Mouse (Mus musculus): Measurements from ENCODE around the gene Dip2a. TPM values are rescaled to one million over a fixed set of nuclear protein-coding genes. Genes with fewer than 3 reads are reported as not detected.

Dip2a gene
- polyA plus RNA-seq, 1 experiment: 26.0 TPM

DNA sequence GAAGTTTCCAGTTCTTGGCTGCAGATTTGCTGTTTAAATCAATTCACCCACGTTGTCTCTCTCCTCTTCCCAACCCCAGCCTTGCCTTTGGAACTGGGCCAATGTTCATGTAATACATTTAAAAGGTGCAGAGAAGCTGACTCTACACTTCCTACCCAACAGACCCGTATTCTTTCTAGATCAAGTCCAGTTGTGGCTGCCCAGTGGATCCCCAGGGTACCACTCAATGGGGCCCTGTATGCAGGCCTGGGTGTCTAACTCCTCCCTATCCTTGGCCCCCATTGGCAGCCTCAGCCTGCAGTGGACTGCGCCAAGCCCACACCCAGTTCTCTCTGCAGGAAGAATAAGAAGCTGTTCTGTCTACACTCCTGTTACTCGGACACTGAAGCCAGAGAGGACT is 91.6 kb downstream of the Dip2a start, which contains the start of gene S100b:
Gene S100b, plus strand, starts transcription at position 318 of the 400 bp plus-strand sequence.
- no peak within 1 kb of the TSS for H3K4me3 ChIP-seq (ENCODE audit: insufficient read depth, poor library complexity, severe bottlenecking)
- H3ac ChIP-seq (ENCODE audit: control insufficient read depth, insufficient read length, low read depth): no peak within 1 kb of the TSS
- TF ChIP-seq MAX (IDR thresholded peaks at IDR 0.05) (no peak), CEBPB (IDR thresholded peaks at IDR 0.05; ENCODE audit: low read depth) (no peak), MYOD1 (IDR thresholded peaks at IDR 0.05; ENCODE audit: control insufficient read depth, insufficient read length, low read depth) (no peak), FOSL1 (IDR thresholded peaks at IDR 0.05; ENCODE audit: insufficient read depth, low read length, poor library complexity, severe bottlenecking) (no peak), MYOG (IDR thresholded peaks at IDR 0.05; ENCODE audit: control insufficient read depth, extremely low read depth, insufficient read length) (no peak), USF1 (IDR thresholded peaks at IDR 0.05; ENCODE audit: low read depth) (no peak), CTCF (IDR thresholded peaks at IDR 0.05; ENCODE audit: control insufficient read depth, insufficient read depth, insufficient read length) (no peak)
- no peaks in the 10 kb centered on the region for H3K79me3 ChIP-seq (ENCODE audit: low read depth)
- no peaks in the 10 kb centered on the region for H3K27me3 ChIP-seq (ENCODE audit: control insufficient read depth, insufficient read depth, insufficient read length)
- no peaks in the 10 kb centered on the region for H3K36me3 ChIP-seq (ENCODE audit: control insufficient read depth, insufficient read depth)
- H3K79me2 ChIP-seq (ENCODE audit: control insufficient read depth, insufficient read depth): no peaks in the 10 kb centered on the region

- no peak for TF ChIP-seq MYOD1 (IDR thresholded peaks at IDR 0.05; ENCODE audit: control insufficient read depth, insufficient read length, low read depth)
- no peak for TF ChIP-seq MYOG (IDR thresholded peaks at IDR 0.05; ENCODE audit: control insufficient read depth, extremely low read depth, insufficient read length)
- no peak for TF ChIP-seq MAX (IDR thresholded peaks at IDR 0.05)
- TF ChIP-seq CEBPB (IDR thresholded peaks at IDR 0.05; ENCODE audit: low read depth): no peak
- TF ChIP-seq CTCF (IDR thresholded peaks at IDR 0.05; ENCODE audit: control insufficient read depth, insufficient read depth, insufficient read length): no peak
- TF ChIP-seq USF1 (IDR thresholded peaks at IDR 0.05; ENCODE audit: low read depth): no peak
- TF ChIP-seq FOSL1 (IDR thresholded peaks at IDR 0.05; ENCODE audit: insufficient read depth, low read length, poor library complexity, severe bottlenecking): no peak
- Histone ChIP-seq H3K79me3 (ENCODE audit: low read depth) (no peaks in the 10 kb centered on the region), H3K36me3 (ENCODE audit: control insufficient read depth, insufficient read depth) (no peaks in the 10 kb centered on the region), H3K79me2 (ENCODE audit: control insufficient read depth, insufficient read depth) (no peaks in the 10 kb centered on the region), H3K4me3 (ENCODE audit: insufficient read depth, poor library complexity, severe bottlenecking) (no peak overlapping the region), H3ac (ENCODE audit: control insufficient read depth, insufficient read length, low read depth) (no peak overlapping the region), H3K27me3 (ENCODE audit: control insufficient read depth, insufficient read depth, insufficient read length) (no peaks in the 10 kb centered on the region)
These were observed 92.0 kb downstream of the Dip2a start for GRCm38 (mm10) chr10:76253079-76253478.

DNA sequence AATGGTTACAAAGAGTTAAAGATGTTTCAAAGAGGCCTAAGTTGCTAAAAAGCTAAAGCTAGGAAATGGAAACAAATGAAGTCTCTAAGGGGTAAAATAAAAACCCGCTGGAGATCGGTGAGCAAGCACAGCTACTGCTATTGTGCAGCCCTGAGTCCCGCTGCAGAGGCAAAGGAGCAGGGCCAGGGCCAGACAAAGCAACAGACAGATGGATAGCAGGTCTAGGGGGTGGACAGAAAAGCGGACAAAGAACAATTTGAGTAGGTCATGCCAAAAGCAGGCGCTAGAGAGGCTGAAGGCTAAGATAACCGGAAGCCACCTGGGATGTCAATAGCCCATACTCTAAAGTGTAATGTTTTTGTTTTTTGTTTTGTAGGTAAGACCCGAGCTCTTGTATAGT is 94.2 kb downstream of the Dip2a start:
- H3K4me3 ChIP-seq (ENCODE audit: insufficient read depth, poor library complexity, severe bottlenecking): no peak overlapping the region
- no peaks in the 10 kb centered on the region for H3K36me3 ChIP-seq (ENCODE audit: control insufficient read depth, insufficient read depth)
- no peaks in the 10 kb centered on the region for H3K79me3 ChIP-seq (ENCODE audit: low read depth)
- no peaks in the 10 kb centered on the region for H3K79me2 ChIP-seq (ENCODE audit: control insufficient read depth, insufficient read depth)
- TF ChIP-seq CEBPB (IDR thresholded peaks at IDR 0.05; ENCODE audit: low read depth): no peak
- TF ChIP-seq USF1 (IDR thresholded peaks at IDR 0.05; ENCODE audit: low read depth): no peak
- no peak for TF ChIP-seq MYOG (IDR thresholded peaks at IDR 0.05; ENCODE audit: control insufficient read depth, extremely low read depth, insufficient read length)
- TF ChIP-seq MAX (IDR thresholded peaks at IDR 0.05): no peak
- TF ChIP-seq FOSL1 (IDR thresholded peaks at IDR 0.05; ENCODE audit: insufficient read depth, low read length, poor library complexity, severe bottlenecking): no peak
- H3K27me3 ChIP-seq (ENCODE audit: control insufficient read depth, insufficient read depth, insufficient read length): no peaks in the 10 kb centered on the region
- H3ac ChIP-seq (ENCODE audit: control insufficient read depth, insufficient read length, low read depth): no peak overlapping the region

DNA sequence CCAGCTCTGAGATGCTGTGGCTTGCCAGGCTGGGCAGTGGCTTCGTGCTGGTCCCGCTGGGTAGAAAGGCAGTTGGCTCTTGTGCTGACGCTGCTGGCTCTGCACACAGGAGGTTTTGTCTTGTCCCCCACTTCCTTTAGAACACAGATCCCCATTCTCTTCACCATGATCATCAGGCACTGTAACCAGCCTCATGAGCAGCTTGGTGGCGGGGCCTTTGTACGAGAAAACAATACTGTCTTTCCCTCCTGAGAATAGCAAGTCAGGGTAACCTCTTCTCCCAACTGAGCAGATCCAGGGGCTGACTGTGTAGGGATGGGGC is 96.5 kb downstream of the Dip2a start:
- Histone ChIP-seq H3K36me3 (ENCODE audit: control insufficient read depth, insufficient read depth) (no peaks in the 10 kb centered on the region), H3K27me3 (ENCODE audit: control insufficient read depth, insufficient read depth, insufficient read length) (no peaks in the 10 kb centered on the region), H3K4me3 (ENCODE audit: insufficient read depth, poor library complexity, severe bottlenecking) (no peak overlapping the region), H3ac (ENCODE audit: control insufficient read depth, insufficient read length, low read depth) (peak overlapping the region; percentile 32), H3K79me3 (ENCODE audit: low read depth) (no peaks in the 10 kb centered on the region), H3K79me2 (ENCODE audit: control insufficient read depth, insufficient read depth) (no peaks in the 10 kb centered on the region)
- TF ChIP-seq FOSL1 (IDR thresholded peaks at IDR 0.05; ENCODE audit: insufficient read depth, low read length, poor library complexity, severe bottlenecking): no peak
- TF ChIP-seq MAX (IDR thresholded peaks at IDR 0.05): no peak
- TF ChIP-seq CTCF (IDR thresholded peaks at IDR 0.05; ENCODE audit: control insufficient read depth, insufficient read depth, insufficient read length): no peak
- TF ChIP-seq CEBPB (IDR thresholded peaks at IDR 0.05; ENCODE audit: low read depth): no peak
- no peak for TF ChIP-seq USF1 (IDR thresholded peaks at IDR 0.05; ENCODE audit: low read depth)
- TF ChIP-seq MYOG (IDR thresholded peaks at IDR 0.05; ENCODE audit: control insufficient read depth, extremely low read depth, insufficient read length): no peak
- no peak for TF ChIP-seq MYOD1 (IDR thresholded peaks at IDR 0.05; ENCODE audit: control insufficient read depth, insufficient read length, low read depth)

DNA sequence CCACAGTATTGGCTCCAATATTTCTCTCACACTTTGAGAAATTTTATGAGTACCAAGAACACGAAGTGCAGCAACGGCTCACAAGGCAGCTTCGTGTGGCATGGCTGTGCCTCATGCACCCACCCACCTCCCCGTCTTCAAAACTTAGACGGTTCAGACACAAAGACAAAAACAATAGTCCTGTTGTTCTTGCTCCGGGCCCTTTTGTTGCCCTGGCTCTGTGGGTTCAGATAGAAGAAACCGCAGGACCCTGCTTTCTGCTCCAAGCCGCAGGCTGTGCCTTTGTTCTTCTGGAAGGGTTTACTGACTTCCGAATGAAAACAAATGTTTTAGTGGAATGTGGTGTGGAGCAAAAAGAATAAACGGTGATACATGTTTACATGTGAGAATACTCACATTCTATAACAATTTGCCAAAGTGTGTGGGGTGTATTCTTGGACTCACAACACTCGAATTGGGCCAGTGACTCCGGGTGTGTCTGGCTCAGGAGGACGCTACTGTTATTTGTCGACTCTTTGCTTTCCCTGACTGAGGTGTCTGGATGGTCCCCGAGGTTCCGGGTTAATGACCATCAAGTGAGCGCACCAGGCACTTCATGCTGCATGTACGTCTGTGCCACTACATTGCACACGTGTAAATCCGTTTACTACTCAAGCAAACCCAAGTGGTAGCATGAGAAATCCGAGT is 97.0 kb downstream of the Dip2a start:
- TF ChIP-seq FOSL1 (IDR thresholded peaks at IDR 0.05; ENCODE audit: insufficient read depth, low read length, poor library complexity, severe bottlenecking): no peak
- TF ChIP-seq CEBPB (IDR thresholded peaks at IDR 0.05; ENCODE audit: low read depth): no peak
- no peaks in the 10 kb centered on the region for H3K79me2 ChIP-seq (ENCODE audit: control insufficient read depth, insufficient read depth)
- H3ac ChIP-seq (ENCODE audit: control insufficient read depth, insufficient read length, low read depth): peak overlapping the region; percentile 32
- no peaks in the 10 kb centered on the region for H3K36me3 ChIP-seq (ENCODE audit: control insufficient read depth, insufficient read depth)
- no peaks in the 10 kb centered on the region for H3K27me3 ChIP-seq (ENCODE audit: control insufficient read depth, insufficient read depth, insufficient read length)
- no peak overlapping the region for H3K4me3 ChIP-seq (ENCODE audit: insufficient read depth, poor library complexity, severe bottlenecking)
- H3K79me3 ChIP-seq (ENCODE audit: low read depth): no peaks in the 10 kb centered on the region

DNA sequence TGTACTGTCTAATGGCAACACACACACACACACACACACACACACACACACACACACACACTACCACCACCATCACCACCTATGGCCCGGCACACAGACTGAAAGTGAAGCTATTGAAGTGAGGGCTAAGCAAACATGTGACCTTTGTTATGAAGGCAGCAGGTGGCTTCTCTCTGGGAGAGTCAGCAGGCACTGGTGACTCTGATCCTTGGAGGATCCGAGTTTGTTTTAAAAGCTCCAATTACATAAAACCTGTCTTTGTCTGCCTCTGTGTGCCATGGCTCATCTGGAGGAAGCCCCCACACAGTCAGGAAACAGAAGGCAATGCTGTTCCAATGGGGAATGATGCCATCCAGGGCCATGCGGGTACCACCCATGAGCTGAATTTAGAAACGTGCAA is 98.5 kb downstream of the Dip2a start:
- Histone ChIP-seq H3K79me3 (ENCODE audit: low read depth) (no peaks in the 10 kb centered on the region), H3ac (ENCODE audit: control insufficient read depth, insufficient read length, low read depth) (no peak overlapping the region), H3K27me3 (ENCODE audit: control insufficient read depth, insufficient read depth, insufficient read length) (no peaks in the 10 kb centered on the region), H3K4me3 (ENCODE audit: insufficient read depth, poor library complexity, severe bottlenecking) (no peak overlapping the region), H3K36me3 (ENCODE audit: control insufficient read depth, insufficient read depth) (no peaks in the 10 kb centered on the region), H3K79me2 (ENCODE audit: control insufficient read depth, insufficient read depth) (no peaks in the 10 kb centered on the region)
- no peak for TF ChIP-seq CTCF (IDR thresholded peaks at IDR 0.05; ENCODE audit: control insufficient read depth, insufficient read depth, insufficient read length)
- no peak for TF ChIP-seq MYOG (IDR thresholded peaks at IDR 0.05; ENCODE audit: control insufficient read depth, extremely low read depth, insufficient read length)
- no peak for TF ChIP-seq USF1 (IDR thresholded peaks at IDR 0.05; ENCODE audit: low read depth)
- no peak for TF ChIP-seq MYOD1 (IDR thresholded peaks at IDR 0.05; ENCODE audit: control insufficient read depth, insufficient read length, low read depth)
- TF ChIP-seq MAX (IDR thresholded peaks at IDR 0.05): no peak
- TF ChIP-seq FOSL1 (IDR thresholded peaks at IDR 0.05; ENCODE audit: insufficient read depth, low read length, poor library complexity, severe bottlenecking): no peak
- TF ChIP-seq CEBPB (IDR thresholded peaks at IDR 0.05; ENCODE audit: low read depth): no peak

All from C2C12 (cell line).